Mouse (Mus musculus) layer of hippocampus, postnatal 25 days (tissue): ENCODE results near the gene Cbx6. TPM values are rescaled to one million over a fixed set of nuclear protein-coding genes. Genes with fewer than 3 reads are reported as not detected.
A peak's percentile ranks its signal among the peaks of the same experiment; 100 is the strongest.

ENCODE experiments used
- DNase-seq, 2 experiments: peaks; one replicate each; pipeline ENCODE4 v3.0.0; 2022; ENCODE audit warnings: mixed read lengths in 2 of 2, low spot score in 1 of 2; ENCODE audit errors: extremely low spot score in 1 of 2
- total RNA-seq, 2 experiments: library from RNA; stranded (reverse); gene quantifications; 2 replicates each; pipeline ENCODE4 v1.2.3; 2021

Gene Cbx6
- total RNA-seq, 2 experiments from 2014 or later: 397 to 421 TPM

DNA sequence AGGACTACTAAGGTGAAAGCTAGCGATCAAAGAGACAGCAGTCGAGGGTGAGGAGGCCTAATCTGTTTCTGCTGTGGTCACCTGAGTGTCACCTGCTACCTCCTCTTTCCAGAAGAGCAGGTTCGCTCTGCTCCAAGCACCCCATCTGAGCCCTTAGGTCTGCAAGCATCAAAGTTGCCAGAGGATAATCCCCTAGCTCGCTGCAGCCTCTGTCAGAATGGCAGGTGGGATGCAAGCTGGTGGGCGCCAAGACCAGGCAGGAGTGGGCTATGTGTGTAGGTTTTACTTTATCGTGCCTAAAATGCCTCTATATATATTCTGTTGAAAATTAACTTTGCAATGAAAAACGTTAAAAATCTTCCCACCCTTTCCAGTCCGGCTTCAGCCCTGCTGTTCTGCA, 29.2 kb downstream of the Cbx6 start:
- no peak for DNase-seq

GRCm38 (mm10) chr15:79804352-79805071, 30.0 kb downstream of the Cbx6 start, which contains the start of gene Nptxr:
Gene Nptxr, minus strand, starts transcription at chr15:79804766.
- DNase-seq: peak; percentile 64 to 69

DNA sequence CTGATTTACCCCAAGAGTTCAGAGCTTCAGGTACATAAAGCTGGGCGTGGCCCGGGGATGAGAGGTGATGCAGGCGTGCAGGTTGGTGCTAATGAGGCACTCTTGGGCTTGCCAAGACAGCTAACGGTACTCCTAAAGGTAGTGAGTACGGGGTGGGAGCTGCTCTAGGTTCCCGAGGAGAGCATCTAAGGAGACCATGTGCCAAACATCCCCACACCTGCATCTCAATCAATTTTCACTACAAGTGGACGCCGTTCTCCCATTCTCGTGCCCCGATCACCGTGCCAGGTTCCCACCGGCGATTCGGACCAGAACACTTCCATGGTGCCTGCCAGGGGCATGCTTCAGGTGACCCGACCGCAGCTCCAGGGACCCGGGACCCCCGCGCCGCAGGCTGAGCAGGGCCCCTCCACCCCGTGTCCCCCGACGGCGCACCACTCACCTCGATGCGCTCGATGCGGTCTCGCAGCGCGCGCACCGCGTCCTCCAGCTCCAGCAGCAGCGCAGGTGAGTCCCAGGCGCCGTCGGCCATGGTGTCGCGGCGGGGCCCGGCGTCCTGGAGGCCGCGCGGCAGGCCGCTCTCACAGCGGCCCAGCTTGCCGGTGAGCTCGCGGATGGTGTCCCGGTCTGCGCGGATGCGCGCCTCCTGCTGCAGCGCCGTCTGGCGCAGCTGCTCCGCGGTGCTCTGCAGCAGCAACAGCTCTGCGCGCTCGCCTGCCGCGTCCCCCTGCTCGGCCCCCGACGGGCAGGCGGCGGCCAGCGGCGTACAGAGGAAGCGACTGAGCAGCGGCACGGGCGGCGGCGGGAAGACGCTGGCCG, 30.7 kb downstream of the Cbx6 start:
- no peak for DNase-seq

- no peak for DNase-seq
Measured at GRCm38 (mm10) chr15:79802304-79802703, 32.2 kb downstream of the Cbx6 start.

DNA sequence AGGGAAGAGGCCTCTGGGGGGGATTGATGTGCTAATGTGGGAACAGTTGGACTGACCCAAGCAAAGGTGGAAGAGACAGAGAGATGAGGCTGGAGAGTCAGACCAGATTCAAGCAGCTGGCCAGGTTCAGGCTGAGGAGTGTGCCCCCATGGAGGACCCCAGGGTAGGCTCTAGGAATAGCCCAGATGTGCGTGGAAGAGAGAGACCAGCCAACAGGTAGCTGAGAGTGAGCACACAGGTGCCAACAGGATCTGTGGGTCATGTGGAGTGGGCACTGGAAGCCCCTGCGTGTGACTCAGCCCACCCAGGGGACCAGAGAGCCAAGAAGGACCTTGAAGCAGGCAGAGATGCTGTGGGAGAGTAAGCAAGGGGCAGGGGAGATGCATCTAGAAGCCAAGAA, 32.8 kb downstream of the Cbx6 start:
- no peak for DNase-seq

DNA sequence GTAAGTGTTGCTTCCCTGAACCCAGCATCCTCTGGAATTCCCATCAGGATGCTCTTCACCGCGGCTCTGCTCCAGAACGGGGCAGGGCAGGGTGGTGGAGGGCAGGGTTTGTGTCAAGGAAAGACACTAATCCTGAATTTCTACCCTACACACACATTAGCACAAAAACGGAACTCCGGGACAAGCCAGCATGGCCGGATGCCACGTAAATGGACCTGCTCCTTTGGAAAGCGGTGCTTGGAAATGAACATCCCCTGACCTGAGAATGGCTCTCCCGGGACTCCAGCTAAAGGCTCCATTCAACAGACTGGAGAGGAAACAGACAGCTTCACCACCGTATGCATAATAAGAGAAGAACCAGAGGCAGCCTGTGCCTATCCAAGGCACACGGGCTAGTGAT, 33.8 kb downstream of the Cbx6 start:
- DNase-seq: no peak

GRCm38 (mm10) chr15:79798591-79798990, 35.9 kb downstream of the Cbx6 start:
- DNase-seq: no peak

DNA sequence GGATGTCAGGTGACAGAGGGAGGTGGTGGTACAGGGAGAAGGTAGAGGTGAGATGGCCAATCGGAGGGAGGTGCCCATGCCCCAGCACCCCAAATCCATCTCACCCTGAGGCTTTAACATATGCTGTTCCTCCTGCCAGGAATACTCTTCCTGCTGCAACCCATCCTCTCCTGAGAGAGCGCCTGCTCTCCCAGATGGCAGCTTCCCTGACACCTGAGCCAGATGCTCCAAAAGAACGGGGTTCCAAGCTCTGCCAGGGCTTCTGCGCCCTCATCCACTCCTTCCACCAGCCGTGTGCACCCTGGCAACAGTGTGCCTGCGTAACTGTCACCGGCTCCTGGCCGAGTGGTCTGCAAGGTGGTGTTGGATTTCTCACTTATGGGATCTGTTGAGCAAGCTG, 36.8 kb downstream of the Cbx6 start:
- DNase-seq: no peak

GRCm38 (mm10) chr15:79797096-79797495, 37.4 kb downstream of the Cbx6 start:
- no peak for DNase-seq

DNA sequence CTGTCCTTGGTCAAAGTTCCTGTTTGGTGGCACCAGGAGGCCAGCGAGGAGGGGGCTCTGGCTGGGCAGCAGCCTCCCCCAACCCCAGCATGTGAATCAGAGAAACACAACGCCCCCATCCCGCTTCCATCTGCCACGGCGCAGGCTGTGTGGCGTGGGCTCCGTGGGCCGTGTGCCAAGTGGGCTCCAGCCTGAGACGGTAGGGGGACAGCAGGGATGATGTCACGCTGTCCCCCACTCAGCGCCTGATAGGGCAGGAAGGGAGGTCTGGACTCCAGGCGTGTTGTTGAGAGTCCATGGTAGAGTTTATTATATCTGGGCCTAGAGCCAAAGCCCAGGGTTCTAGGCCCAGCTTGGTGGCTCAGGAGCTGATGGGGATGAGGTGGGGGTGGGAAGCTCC, 38.2 kb downstream of the Cbx6 start:
- peak; percentile 61 to 63 for DNase-seq

DNA sequence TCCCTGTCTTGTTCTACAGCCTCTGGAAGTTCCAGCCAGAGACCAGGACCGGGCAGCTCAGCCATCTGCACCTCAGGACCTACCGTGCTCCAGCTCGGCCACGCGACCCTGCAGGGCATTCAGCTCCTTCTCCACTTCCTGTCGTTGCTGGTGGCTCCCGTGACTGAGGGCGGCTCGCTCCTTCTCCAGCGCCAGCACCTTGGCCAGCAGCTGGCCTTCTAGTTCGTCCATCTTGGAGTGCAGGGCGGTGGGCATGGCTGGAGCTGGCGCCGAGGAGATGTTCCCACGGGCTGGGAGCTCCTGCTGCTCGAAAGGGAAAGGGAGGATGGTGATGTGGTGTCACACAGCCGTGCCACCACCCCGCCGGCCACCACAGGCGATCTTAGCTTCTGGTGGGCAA, 40.3 kb downstream of the Cbx6 start:
- DNase-seq: no peak

GRCm38 (mm10) chr15:79793076-79793475, 41.4 kb downstream of the Cbx6 start:
- no peak for DNase-seq

DNA sequence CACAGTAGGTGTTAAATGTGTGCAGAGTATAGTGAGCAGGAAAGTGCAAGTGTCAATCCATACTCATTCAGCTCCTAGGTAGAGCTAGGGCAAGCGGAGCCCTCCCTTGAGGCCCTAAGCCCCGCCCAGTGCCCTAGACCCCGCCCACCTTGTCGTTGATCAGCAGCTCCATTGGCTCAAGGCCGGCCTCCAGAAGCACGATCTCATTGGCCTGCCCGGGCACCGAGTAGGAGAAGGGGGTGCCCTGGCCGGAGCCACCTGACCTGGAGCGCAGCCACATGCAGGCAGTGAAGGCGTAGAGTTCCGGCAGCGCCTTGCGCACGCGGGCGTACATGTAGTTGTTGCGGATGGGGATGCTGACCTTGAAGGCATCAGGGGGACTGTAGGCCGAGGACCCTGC, 42.0 kb downstream of the Cbx6 start:
- DNase-seq: no peak

- DNase-seq: no peak
Measured at GRCm38 (mm10) chr15:79791502-79791901, 43.0 kb downstream of the Cbx6 start.

- no peak for DNase-seq
Measured at GRCm38 (mm10) chr15:79790905-79791304, 43.6 kb downstream of the Cbx6 start.

DNA sequence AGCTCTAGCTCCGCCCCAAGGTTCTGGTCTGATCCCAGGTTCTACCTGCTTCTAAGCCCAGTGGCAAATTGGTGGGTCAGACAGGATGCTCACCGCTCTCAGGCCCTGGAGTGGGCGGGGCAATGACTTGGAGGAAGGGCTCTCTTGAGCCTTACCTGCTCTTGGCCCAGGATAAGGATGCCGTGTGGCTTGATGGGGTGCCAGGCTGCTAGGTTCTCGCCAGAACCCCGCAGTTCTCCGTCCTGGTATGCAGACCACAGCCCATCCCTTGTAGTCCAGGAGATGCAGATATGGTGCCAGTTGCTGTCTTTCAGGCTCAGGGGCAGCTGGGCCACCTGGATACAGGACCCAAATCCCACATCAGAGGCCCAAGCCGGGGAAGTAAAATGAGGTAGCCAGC, 44.4 kb downstream of the Cbx6 start:
- no peak for DNase-seq

DNA sequence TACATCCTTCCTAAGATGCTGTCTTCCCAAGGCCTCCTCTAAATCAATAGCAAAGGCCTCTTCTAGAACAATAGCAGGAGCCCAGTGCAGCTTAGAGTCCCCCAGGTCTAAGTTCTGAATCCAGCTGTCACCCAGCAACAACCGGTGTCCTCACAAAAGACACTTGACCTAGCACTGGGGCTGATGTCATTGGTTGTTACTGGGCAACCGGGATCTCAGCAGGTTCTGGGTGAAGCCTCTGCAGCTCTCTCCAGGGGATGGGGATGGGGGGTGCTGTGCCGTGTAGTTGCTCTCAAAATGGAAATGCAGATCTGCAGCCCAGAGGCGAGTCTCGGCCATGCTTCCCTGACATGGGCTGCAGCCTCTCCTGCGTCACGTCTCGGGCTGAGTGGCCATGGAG, 46.7 kb downstream of the Cbx6 start:
- no peak for DNase-seq

- DNase-seq: no peak
Measured at GRCm38 (mm10) chr15:79785056-79785455, 49.4 kb downstream of the Cbx6 start.

- no peak for DNase-seq
Measured at GRCm38 (mm10) chr15:79777749-79778148, 56.7 kb downstream of the Cbx6 start, which contains the start of gene Dnal4. Gene Dnal4, minus strand, starts transcription at chr15:79777849.

DNA sequence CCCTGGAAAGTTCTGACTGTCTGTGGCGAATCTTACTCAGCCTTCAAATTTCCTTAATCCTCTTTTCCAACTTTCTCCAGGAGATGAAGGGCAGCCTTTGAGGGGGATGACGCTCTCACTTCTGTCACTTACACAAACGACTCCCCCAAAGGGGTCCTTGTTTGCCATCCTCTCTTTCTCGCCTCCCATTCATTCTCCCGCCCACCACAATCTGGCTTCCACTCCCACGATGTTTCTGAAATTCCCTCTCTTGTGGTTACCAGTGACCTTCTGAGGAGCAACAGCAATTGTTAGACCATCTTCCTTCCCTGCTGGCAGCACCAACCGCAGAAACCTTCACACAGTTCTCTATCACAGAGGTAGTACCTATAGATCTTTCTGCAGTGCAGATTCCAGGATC, 58.8 kb downstream of the Cbx6 start:
- no peak for DNase-seq

- peak; percentile 82 for DNase-seq
Measured at GRCm38 (mm10) chr15:79774117-79775027, 60.1 kb downstream of the Cbx6 start.
